Mouse (Mus musculus) hematopoietic stem cell, adult 5-6 weeks (primary cell): ENCODE measurements at regions not wholly inside any gene's neighbourhood (a gene's known extent, or its start where the extent isn't known, plus 50 kb on each side); places are given as distances from the start of the nearest gene placed in this dataset.

Experiments used
- ATAC-seq, 2 experiments: fragments of 125-278 bp in 1 of 2; replicated peaks in 1 of 2; 2 replicates each; pipeline ENCODE4 v1.8.0; 2016 to 2017; ENCODE audit warnings: inconsistent platforms in 2 of 2, mild to moderate bottlenecking in 2 of 2, moderate number of reproducible peaks in 2 of 2, low read depth in 1 of 2, moderate TSS enrichment in 1 of 2; ENCODE audit not compliant: low FRiP score in 2 of 2, poor library complexity in 2 of 2, severe bottlenecking in 2 of 2, insufficient read depth in 1 of 2, low TSS enrichment in 1 of 2

DNA sequence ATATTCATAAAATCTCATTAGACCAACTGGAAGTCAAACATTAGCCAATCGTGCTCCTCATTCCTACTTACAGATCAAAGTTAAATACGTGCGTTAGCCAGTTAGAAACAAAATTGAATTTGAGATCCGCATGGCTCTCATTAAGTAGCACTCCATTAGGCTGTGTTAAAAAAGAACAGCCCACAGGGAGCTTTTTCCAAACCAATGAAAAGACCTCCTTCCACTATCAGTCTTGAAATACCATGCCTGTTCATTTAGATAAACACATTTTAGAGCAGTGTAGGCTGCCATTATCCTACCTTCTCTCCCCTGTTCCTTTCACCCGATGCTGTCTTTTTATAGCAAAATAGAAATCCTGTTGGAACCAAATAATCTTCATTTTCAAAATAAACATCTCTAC is 261.5 kb upstream of the Ppargc1a start:
- ATAC-seq: no peak

DNA sequence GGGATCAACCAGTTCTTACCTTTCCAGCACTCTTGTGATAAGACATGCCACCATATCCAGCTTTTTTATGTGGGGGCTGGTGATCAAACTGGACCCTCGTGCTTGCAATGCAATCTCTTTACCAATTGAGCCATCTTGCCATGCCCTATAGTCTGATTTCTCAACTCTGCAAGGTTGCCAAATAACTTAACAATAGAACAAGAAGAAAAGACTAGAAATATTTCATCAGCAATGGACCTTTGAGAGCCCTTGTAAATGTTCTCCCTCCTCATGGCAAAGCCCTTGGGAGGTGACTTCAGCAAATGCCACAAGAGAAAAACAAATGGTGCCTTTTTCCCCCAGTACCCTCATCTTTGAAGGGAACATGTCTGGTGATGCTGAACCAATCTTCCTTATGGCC is 258.7 kb upstream of the Ppargc1a start:
- no peak for ATAC-seq

DNA sequence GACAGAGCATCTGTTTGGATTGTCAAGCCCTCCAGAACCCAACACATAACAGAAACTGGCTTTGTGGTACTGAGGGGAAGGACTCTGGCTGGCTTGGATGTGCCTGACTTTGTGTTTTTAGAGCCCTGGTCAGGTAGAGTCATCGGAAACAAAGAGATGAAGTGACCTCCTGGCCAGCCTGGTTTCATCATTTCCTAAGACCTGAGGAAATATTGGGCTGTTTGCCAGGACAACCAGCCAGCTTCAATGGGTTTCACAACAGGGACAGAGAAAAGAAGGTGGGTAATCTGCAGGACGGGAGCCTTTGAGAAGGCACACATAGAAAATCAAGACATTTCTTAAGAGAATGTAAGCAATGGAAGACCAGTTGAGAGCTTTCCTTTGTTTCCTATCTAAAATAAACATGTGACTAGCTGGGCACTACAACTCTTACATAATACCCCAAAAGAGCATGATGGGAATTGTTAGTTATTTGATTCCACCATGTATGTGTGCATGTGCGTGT is 258.1 kb upstream of the Ppargc1a start:
- no peak for ATAC-seq

DNA sequence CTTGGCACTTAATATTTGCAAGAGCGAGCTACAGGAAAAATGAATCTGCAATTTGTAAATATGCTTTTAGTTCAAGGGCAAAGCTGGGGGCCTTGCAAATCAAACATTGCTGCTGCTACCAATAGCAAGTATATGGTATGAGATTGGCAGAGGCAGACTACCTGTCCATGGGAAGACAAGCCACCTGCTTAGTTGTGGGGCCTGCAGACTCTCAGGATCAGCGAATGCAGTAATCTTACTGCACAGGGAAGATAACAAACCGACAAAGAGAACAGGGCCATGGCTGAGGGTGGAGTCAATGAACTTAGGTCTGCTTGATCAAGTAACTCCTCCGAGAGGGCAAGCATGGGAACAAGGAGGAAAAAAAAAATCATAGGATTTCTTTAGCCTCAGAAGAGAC is 257.2 kb upstream of the Ppargc1a start:
- ATAC-seq: no peak

DNA sequence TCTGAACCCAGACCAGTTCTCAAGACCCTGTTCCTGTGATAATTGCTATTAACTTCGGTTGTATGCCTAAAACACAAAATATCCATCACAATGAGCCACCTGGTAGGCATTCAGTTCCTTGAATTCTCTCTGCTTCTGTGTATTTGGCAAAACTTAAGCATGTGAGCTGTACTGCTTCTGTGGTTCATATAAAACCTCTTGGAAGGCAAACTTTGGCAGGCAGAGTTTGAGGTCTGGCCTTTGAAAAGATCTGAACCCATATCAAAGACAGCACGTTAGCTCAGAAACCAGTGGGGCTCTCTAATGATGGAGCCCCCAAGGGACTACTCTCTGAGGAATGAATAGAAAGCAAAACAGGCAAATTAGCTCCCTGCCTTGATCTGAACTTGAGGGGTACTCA is 256.1 kb upstream of the Ppargc1a start:
- no peak for ATAC-seq

DNA sequence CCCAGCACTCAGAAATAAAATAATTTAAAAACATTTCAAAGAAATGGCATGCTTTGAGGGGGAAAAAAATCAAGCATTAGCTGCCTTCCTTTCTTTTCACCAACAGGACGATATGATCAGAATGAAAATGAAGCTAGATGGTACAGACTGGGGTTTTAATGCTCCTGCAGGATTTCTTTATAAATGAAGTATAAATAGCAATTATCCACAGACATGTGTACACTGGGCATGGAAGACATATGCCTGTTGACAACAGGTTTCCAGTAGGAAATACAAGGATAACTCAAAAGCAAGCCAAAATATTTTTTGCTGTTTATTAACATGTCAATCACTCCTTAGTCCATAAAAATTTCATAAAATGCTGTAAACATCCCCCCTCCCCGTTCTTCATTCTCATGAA is 248.7 kb upstream of the Ppargc1a start:
- no peak for ATAC-seq

DNA sequence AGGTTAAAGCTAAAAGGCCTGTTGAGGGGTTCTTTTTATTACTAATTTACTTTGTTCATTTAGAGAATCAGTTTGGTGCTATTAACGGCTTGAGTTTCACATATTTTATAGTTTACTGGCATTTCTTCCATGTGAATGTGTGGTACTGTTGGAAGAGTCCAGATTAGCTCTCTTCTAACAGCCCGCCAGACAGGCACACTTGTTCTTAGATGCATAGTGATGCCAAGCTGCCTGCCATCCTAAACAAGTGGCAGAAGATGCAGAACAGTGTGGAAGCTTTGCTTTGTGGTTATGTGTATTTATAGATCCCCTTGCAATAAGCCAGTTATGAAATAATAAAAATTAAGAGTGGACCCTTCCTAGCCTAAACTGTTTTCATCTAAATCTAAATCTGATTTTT is 244.2 kb upstream of the Ppargc1a start:
- no peak for ATAC-seq

DNA sequence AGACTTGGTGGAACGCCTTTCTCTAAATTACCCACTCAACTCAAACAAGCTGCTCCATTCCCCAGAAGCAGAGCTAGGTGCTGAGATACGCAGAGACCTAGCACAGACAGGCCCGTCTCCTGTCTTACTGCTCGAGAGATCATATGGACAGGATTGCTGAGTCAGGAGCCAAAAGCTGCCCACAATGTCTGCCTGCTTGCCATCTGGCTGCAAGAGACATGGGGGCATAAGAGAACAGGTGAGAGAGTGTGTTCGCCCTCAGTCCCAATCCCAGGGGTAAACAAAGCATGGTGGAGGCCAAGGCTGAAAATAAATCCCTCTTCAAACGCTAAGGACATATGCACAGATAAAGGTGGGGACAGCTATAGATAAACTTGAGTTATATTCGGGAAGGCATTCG is 234.0 kb upstream of the Ppargc1a start:
- no peak for ATAC-seq

DNA sequence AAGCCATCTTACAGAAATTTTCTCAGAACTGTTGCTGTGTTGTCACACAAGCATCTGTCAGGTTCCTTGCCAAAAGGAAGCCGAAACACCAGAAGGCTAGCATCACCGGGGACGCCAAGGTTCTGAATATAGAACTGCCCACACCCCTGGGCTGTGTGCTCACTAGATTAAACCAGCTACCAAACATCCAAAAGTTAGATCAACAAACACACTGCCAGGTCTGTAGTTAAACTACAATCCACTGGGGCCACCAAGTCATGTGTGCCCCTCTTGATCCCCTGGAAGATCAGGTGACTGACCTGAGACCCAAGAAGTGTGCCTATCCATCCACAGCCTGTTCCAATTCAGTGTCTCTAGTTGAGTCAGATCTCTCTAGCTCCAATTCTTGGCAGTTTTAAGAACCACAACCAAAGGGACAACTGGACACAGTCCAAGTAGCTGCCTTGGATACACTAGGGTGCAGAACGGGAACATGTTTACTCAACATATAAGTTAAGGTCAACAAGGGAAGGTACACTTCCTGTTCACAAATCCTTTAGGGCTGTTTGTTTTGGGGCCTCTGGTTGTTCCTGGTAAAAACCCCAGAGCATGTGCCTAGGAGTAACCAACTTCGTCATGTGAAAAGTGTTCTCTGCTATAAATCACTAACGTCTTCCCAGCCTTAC is 232.0 kb upstream of the Ppargc1a start:
- no peak for ATAC-seq

DNA sequence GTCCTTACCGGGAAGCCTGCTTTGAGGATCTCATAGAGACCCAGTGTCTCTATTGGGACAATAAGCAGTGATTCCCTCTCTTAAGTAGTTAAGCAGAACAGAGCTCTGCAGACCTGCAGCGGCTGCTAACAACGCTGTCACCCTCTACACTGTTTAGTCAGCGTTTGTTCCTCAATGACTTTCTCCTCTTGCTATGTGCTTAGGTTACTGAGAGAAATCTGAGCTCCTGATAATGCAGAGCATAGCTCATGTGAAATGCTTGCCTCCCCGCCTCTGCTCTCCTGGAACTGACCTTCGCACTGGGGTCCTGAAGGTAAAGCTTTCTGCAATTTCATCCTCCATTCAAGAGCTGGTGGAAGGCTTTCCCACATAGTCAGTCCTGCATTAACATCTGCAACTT is 226.6 kb upstream of the Ppargc1a start:
- no peak for ATAC-seq

DNA sequence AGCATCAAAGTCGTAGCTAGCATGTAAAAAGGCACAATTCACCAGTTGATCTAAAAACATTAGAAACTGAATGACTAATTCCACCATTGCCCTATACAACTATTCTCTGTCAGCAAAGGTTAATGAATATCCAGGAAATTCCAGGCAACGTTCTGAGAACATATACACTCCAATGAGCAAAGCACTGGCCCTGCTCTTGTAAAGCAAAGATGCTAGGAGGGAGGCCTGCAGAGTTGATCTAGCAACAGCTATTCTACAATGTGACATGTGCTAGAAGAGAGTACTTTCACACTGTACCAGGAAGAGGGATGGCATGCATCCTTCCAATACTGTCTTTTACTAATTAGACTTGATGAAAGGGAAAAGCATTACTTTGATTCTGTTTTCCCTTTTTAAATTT is 225.4 kb upstream of the Ppargc1a start:
- ATAC-seq: no peak

DNA sequence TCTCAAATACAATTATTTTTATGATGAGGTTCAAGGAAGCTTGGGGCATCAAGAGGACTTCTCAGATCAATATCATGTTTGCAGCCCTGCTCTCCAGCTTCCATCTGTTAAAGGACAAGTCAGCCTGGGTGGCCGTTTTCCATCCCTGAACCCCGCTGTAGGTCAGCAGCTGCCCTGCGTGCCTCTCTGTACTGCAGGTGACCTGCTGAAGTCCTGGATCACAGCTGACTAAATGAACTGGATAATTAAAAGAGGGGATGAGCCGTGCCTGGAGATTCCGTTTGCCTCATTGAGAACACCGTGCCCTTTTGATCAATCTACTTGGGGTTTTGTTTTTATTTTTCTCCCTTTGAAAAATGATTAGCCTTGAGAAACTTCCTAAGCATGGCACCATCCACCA is 221.2 kb upstream of the Ppargc1a start:
- no peak for ATAC-seq

DNA sequence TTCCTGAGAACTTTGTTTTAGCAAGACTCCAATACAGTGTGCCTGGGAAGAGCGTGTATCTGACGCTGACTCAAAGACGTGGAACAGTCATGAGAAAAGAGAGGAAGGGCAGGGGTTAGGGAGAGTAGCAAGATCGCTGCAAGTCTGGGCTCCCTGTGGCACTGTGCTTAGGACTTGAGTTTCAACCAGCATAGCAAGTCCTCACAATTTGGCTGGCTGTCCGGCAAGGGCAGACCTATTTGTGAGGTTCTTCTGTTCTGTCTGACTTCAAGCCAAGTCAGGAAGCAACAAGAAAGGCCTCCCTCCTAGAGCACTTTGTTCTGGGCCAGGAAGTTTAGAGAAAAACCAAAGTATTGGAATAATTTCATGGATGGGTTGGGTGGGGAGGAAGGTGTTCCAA is 216.0 kb upstream of the Ppargc1a start:
- no peak for ATAC-seq

DNA sequence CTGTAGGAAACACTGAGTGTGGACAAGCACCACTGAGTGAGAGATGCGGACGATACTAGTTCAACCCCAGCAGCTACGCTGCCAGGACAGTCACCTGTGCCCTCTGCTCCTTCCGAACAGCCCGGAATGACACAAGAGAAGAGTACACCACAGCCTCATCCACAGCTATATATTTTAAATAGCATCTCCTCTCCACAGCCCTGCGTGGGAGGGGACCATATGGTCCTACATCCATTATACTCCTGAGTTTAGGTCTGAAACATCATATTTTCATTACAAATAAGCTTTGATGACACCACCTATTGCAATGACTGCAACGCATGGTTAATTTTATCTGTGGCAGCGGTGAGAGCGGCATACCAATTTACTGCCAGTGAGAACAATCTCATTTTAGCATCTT is 215.6 kb upstream of the Ppargc1a start:
- no peak for ATAC-seq

DNA sequence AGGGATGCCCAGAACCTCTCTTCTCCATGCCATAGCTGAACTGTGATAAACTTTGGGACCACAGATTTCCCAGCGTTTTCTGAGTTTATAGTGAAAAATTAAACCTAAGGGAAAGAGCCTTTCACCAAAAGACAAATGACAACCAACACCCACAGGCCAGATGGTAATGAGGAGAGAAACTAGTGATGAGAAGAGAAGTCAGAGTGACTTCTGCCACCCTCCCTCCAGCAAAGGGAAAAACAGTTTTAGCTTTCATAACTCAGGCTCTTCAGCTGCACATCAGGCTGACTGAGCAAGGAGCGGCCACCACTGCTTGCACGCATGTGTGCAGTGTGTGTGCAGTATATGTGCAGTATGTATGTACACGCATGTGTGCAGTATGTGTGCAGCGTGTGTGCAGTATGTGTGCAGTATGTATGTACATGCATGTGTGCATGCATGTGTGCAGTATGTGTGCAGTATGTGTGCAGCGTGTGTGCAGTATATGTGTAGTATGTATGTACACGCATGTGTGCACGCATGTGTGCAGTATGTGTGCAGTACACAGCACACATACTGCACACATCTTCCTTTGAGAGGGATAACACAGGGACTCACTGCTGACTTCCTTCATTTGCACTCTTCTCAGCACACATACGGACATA is 208.1 kb upstream of the Ppargc1a start:
- no peak for ATAC-seq

DNA sequence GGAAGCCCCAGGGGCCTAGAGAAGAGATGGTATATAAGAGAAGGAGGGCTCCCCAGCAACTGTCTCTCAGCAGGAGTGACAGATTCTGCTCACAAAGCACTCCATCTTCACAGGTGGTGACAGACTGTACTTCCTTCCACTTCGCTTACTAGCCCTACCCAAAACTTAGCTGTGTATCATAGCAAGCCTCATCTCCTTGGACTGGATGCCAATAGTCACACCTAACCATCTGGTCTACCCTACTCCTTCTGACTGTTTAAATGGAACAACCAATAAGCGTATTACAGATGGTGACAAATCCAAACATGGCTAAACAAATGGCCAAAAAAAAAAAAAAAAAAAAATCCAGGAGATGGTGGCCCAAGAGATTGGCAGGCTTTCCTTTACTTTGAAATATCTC is 204.1 kb upstream of the Ppargc1a start:
- no peak for ATAC-seq

DNA sequence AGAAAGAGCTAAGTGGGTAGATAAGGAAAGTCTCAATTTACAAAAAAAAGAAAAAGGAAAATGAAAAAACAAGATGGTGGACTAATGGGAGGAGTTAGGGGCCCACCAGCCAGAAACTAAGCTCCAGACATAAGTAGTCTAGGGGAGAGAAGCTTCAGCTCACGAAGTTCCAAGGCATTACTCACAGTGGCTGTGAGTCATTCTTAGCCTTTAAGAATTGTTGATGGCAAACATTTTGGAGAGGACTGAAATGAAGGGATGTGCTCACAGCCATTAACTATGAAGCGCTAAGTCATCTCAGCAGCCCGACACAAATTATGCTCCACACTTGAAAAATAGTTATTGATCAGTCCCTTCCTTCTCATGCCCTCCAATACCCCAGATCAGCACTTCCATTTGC is 198.6 kb upstream of the Ppargc1a start:
- no peak for ATAC-seq

DNA sequence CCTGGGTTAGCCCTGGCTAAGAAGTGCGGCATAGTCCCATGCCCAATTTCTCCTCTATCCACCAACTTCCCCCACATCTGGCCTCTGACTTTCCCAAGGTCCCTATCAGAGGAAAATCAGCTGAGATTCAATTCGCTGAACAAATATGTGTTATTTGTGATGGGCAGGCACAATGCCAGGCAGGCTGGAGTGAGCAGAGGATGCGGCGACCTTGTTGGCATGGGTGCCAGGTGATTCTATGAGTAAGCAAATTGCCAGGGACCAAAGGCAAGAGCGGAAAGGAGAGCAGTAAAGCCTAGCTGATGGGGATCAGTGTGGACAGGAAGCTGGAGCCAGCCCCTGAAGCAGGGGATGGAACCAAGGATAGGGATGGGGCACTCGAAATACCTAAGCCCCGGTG is 196.9 kb upstream of the Ppargc1a start:
- ATAC-seq: no peak

DNA sequence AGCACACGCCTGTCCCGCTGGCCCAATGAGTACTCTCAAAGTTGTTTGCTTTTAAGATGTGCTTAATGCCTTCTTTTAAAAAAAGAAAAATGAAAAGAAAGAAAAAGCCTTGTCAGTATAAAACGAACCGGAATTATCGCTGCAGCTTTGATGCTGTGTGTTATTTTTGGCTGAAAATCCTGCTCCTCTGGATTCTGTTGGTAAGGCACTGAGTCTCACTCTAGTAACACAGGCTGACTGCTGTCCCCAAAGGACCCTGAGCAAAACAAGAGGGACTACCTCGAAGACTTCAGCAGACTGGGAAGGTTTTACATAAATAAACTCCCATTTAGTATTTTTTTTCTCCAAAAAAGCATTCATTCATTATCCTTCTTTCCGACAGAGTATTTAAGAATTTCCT is 196.1 kb upstream of the Ppargc1a start:
- no peak for ATAC-seq
